Mouse (Mus musculus): ENCODE results near the gene Ugt2b1. TPM values are rescaled to one million over a fixed set of nuclear protein-coding genes. Genes with fewer than 3 reads are reported as not detected.
"Not testable (repeated sequence)": the region's sequence is repeated elsewhere in the genome, so short reads cannot be mapped to it uniquely, and the experiment has no call there.

The Ugt2b1 gene
- polyA plus RNA-seq (2012; fragmentation: generic; extraction: Trizol): not detected

DNA sequence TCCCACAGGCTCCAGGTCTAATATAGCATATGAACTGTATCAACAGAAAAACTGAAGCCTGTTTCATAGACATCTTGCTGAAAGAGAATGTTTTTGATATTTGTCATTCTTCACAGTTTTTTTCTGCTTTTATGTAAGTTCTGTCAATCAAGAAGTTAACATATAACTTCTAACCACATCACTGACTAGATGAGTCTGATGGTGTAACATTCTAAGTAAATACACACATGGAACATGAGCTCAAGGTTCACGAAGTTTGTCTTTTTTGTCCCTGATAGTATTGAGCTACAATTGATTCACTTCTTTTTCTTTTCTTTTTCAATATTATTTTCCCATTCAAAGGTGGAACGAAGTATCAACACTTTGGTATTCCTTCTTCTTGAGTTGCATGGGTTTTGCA is at the start of gene Ugt2b1:
TSS of gene Ugt2b1 (minus strand) at position 105 of the 400 bp plus-strand sequence.
- H3ac ChIP-seq (ENCODE audit: control insufficient read depth, insufficient read length): no peak within 1 kb of the TSS
- TF ChIP-seq MYOG (IDR thresholded peaks at IDR 0.05; ENCODE audit: control insufficient read depth in 1 of 3, insufficient read depth in 1 of 3, insufficient read length in 2 of 3, low read depth in 2 of 3) (no peak), TCF3 (IDR thresholded peaks at IDR 0.05; ENCODE audit: insufficient read length, low read depth) (no peak), MYOD1 (IDR thresholded peaks at IDR 0.05; ENCODE audit: control insufficient read depth in 1 of 3, insufficient read length in 2 of 3, low read depth in 2 of 3) (no peak), E2F4 (IDR thresholded peaks at IDR 0.05; ENCODE audit: insufficient read depth) (no peak), TCF12 (IDR thresholded peaks at IDR 0.05; ENCODE audit: insufficient read depth, poor library complexity, severe bottlenecking) (no peak), USF1 (IDR thresholded peaks at IDR 0.05; ENCODE audit: low read depth) (no peak), CEBPB (IDR thresholded peaks at IDR 0.05; ENCODE audit: insufficient read depth, poor library complexity, severe bottlenecking) (no peak), REST (IDR thresholded peaks at IDR 0.05; ENCODE audit: insufficient read depth, insufficient read length) (no peak), MAX (IDR thresholded peaks at IDR 0.05; ENCODE audit: low read depth) (no peak), POLR2AphosphoS2 (IDR thresholded peaks at IDR 0.05; ENCODE audit: insufficient read length, low read depth) (no peak), POLR2A (IDR thresholded peaks at IDR 0.05; ENCODE audit: insufficient read length, low read depth) (no peak), SRF (IDR thresholded peaks at IDR 0.05; ENCODE audit: control insufficient read depth, insufficient read length, low read depth) (no peak)
- no peak within 1 kb of the TSS for H3K4me2 ChIP-seq (ENCODE audit: low read depth)
- no peaks in the 10 kb centered on the region for H3K36me3 ChIP-seq (ENCODE audit: control insufficient read depth, insufficient read depth)
- no peaks in the 10 kb centered on the region for H3K27me3 ChIP-seq (ENCODE audit: control insufficient read depth, insufficient read depth, insufficient read length)
- no peaks in the 10 kb centered on the region for H3K79me2 ChIP-seq (ENCODE audit: control insufficient read depth, insufficient read depth)
- H3K4me3 ChIP-seq: no peak within 1 kb of the TSS

DNA sequence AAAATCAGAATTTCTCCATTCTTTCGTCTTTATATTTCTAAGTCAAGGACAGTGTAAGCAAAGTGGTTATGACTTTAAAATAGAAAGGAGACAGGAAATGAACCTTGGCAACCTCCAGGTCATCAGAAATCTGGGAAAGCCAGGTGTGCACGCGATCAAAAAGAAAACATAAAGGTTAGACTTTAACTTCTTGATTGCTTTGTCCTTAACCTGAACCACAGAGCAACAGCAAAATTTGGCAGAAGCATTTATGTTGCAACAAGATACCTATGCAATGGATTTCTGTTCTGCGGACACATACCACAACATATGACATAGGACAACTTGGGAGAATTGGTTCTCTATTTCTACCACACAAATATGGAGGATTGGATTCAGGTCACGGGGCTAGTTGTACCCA is 40.9 kb upstream of the Ugt2b1 start:
- not testable (repeated sequence) for H3K36me3 ChIP-seq (ENCODE audit: control insufficient read depth, insufficient read depth); H3K4me3 ChIP-seq; H3K27me3 ChIP-seq (ENCODE audit: control insufficient read depth, insufficient read depth, insufficient read length); H3ac ChIP-seq (ENCODE audit: control insufficient read depth, insufficient read length); H3K4me2 ChIP-seq (ENCODE audit: low read depth); H3K79me2 ChIP-seq (ENCODE audit: control insufficient read depth, insufficient read depth)

DNA sequence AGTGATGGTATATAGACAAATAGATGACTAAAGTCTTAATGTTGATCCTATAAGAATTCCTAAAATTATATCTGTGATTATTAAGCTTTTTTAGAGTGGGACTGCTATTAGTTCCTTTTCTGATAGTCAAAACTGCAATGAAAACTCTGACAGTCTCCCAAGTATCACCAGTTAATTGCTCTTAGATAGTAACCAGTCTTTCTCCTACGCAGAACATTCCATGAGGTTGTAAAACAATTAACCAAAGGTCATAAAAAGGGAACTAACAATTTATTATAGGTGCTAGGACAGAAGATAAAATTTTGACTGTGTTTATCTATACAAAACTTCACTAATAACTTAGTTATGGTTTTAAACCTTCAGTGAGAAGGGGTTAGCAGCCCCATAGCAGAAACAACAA is 36.5 kb upstream of the Ugt2b1 start:
- H3K4me2 ChIP-seq (ENCODE audit: low read depth); H3K36me3 ChIP-seq (ENCODE audit: control insufficient read depth, insufficient read depth); H3ac ChIP-seq (ENCODE audit: control insufficient read depth, insufficient read length); H3K79me2 ChIP-seq (ENCODE audit: control insufficient read depth, insufficient read depth); H3K4me3 ChIP-seq; H3K27me3 ChIP-seq (ENCODE audit: control insufficient read depth, insufficient read depth, insufficient read length): not testable (repeated sequence)

DNA sequence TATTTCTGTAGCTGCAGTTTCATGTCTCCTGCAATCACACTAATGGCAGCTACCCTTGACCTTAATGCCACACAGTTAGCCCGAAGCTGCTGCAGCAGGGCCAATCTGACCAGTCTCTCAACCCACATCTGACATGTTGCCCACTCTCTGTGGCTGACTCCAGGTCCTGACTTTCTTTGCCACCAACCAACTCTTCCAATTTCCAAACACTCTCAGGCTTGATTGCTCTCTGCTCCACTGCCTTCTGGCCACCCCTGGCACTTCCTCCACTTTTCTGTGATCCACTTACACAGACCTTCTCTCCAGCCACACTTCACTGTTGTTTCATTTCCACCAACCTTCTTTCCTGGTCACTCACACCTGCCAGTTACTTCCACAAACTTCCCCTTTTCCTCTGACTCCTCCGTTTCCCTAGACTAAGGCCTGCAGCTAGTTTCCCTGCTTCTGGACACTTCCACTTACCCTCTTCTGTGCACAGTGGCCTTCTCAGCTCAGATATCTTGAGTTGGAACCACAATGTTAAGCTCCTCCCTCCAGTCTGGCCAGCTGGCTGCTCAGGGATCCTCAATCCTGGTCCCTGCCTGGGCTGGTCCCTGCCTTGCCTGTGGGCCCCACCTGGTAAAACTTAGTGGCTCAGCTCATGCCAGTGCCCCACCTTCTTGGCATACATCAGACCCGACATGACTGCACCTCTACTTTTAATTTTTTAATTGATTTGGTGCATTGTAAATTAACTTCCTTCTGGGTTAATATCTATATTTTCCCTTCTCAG is 35.4 kb upstream of the Ugt2b1 start:
- TF ChIP-seq REST (IDR thresholded peaks at IDR 0.05; ENCODE audit: insufficient read depth, insufficient read length): no peak
- no peak for TF ChIP-seq MYOD1 (IDR thresholded peaks at IDR 0.05; ENCODE audit: control insufficient read depth in 1 of 3, insufficient read length in 2 of 3, low read depth in 2 of 3)
- no peak for TF ChIP-seq USF1 (IDR thresholded peaks at IDR 0.05; ENCODE audit: low read depth)
- TF ChIP-seq SRF (IDR thresholded peaks at IDR 0.05; ENCODE audit: control insufficient read depth, insufficient read length, low read depth): no peak
- TF ChIP-seq CEBPB (IDR thresholded peaks at IDR 0.05; ENCODE audit: insufficient read depth, poor library complexity, severe bottlenecking): no peak
- TF ChIP-seq MYOG (IDR thresholded peaks at IDR 0.05; ENCODE audit: control insufficient read depth in 1 of 3, insufficient read depth in 1 of 3, insufficient read length in 2 of 3, low read depth in 2 of 3): no peak
- no peak for TF ChIP-seq MAX (IDR thresholded peaks at IDR 0.05; ENCODE audit: low read depth)
- TF ChIP-seq POLR2AphosphoS2 (IDR thresholded peaks at IDR 0.05; ENCODE audit: insufficient read length, low read depth): no peak
- TF ChIP-seq POLR2A (IDR thresholded peaks at IDR 0.05; ENCODE audit: insufficient read length, low read depth): no peak
- TF ChIP-seq TCF12 (IDR thresholded peaks at IDR 0.05; ENCODE audit: insufficient read depth, poor library complexity, severe bottlenecking): no peak
- TF ChIP-seq E2F4 (IDR thresholded peaks at IDR 0.05; ENCODE audit: insufficient read depth): no peak
- TF ChIP-seq TCF3 (IDR thresholded peaks at IDR 0.05; ENCODE audit: insufficient read length, low read depth): no peak
- Histone ChIP-seq H3K36me3 (ENCODE audit: control insufficient read depth, insufficient read depth) (no peaks in the 10 kb centered on the region), H3K27me3 (ENCODE audit: control insufficient read depth, insufficient read depth, insufficient read length) (no peaks in the 10 kb centered on the region)

DNA sequence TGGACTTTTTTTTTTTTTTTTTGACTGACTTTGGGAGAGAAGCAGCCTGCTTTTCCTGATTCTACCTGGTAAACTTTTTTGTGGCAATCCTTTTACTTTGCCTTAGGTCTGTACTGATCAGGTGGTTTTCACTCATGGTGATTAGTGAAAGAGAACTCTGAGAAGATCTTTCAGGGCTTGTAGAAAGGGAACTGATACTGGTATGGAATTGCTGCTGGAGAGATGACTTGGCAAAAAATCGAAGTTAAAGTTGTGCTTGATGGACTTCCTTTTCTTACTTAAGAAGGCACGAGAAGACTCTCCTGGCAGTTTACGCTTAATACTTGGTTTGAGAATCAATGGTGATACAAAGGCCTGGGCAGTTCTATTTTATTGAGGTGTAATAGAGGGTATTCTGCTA is 34.2 kb upstream of the Ugt2b1 start:
- H3ac ChIP-seq (ENCODE audit: control insufficient read depth, insufficient read length): no peak overlapping the region

More for the DNA sequence above, 35.4 kb upstream of the Ugt2b1 start:
- no peak overlapping the region for H3K4me2 ChIP-seq (ENCODE audit: low read depth)
- no peak overlapping the region for H3K4me3 ChIP-seq
- H3ac ChIP-seq (ENCODE audit: control insufficient read depth, insufficient read length): no peak overlapping the region
- H3K79me2 ChIP-seq (ENCODE audit: control insufficient read depth, insufficient read depth): no peaks in the 10 kb centered on the region

More for the DNA sequence above, 34.2 kb upstream of the Ugt2b1 start:
- no peaks in the 10 kb centered on the region for H3K36me3 ChIP-seq (ENCODE audit: control insufficient read depth, insufficient read depth)
- no peak overlapping the region for H3K4me3 ChIP-seq
- no peaks in the 10 kb centered on the region for H3K79me2 ChIP-seq (ENCODE audit: control insufficient read depth, insufficient read depth)
- no peaks in the 10 kb centered on the region for H3K27me3 ChIP-seq (ENCODE audit: control insufficient read depth, insufficient read depth, insufficient read length)
- no peak for TF ChIP-seq SRF (IDR thresholded peaks at IDR 0.05; ENCODE audit: control insufficient read depth, insufficient read length, low read depth)
- TF ChIP-seq TCF12 (IDR thresholded peaks at IDR 0.05; ENCODE audit: insufficient read depth, poor library complexity, severe bottlenecking): no peak
- no peak for TF ChIP-seq MYOD1 (IDR thresholded peaks at IDR 0.05; ENCODE audit: control insufficient read depth in 1 of 3, insufficient read length in 2 of 3, low read depth in 2 of 3)
- TF ChIP-seq POLR2AphosphoS2 (IDR thresholded peaks at IDR 0.05; ENCODE audit: insufficient read length, low read depth): no peak
- TF ChIP-seq CEBPB (IDR thresholded peaks at IDR 0.05; ENCODE audit: insufficient read depth, poor library complexity, severe bottlenecking): no peak
- TF ChIP-seq REST (IDR thresholded peaks at IDR 0.05; ENCODE audit: insufficient read depth, insufficient read length): no peak
- TF ChIP-seq MYOG (IDR thresholded peaks at IDR 0.05; ENCODE audit: control insufficient read depth in 1 of 3, insufficient read depth in 1 of 3, insufficient read length in 2 of 3, low read depth in 2 of 3): no peak
- no peak for TF ChIP-seq POLR2A (IDR thresholded peaks at IDR 0.05; ENCODE audit: insufficient read length, low read depth)
- no peak for TF ChIP-seq USF1 (IDR thresholded peaks at IDR 0.05; ENCODE audit: low read depth)
- H3K4me2 ChIP-seq (ENCODE audit: low read depth): no peak overlapping the region
